Mouse (Mus musculus) cerebellum, postnatal 25 days (tissue): Measurements from ENCODE around the gene Rgma.

ENCODE experiments used
- DNase-seq, 2 experiments: peaks; one replicate each; pipeline ENCODE4 v3.0.0; 2021; ENCODE audit warnings: mixed read lengths in 2 of 2

The Rgma gene

DNA sequence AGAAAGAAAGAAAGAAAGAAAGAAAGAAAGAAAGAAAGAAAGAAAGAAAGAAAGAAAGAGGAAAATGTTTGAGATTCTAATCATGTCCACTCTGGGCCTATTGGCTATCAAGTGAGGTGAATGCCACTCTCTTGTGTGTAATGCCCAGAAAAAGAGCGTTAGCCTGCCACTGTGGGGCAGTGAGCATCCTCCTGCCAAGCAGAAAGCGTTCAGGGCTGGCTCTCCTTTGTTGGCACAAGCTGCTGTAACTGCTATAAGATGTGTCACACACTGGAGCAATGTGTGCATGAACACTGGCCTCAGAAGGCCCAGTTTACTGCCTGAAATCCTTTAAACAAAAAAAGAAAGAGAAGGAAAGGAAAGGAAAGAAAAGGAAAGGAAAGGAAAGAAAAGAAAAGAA is 26.8 kb downstream of the Rgma start:
- peak in 1 of 2 experiments; percentile 34 for DNase-seq

DNA sequence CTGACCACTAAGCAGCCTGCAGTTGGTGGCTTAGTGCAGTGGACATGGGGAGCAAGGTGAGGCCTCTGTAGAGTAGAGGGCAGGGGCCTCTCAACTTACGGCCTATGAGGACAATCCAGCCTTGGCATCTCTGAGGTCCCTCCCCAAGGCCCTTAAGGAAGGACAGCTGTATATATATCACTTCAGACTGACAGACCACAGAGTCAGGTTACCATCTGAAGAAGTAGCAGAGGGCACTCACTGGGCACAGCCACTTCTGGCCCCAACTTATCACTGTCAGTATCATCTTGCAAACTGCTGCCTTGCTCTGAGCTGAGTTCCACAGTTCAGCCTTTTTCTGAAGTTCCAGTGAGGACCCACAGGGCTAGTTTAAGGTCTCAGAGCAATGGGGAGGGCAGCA is 27.4 kb downstream of the Rgma start:
- no peak for DNase-seq

GRCm38 (mm10) chr7:73403538-73403937 is 28.2 kb downstream of the Rgma start:
- DNase-seq, result no peak

DNA sequence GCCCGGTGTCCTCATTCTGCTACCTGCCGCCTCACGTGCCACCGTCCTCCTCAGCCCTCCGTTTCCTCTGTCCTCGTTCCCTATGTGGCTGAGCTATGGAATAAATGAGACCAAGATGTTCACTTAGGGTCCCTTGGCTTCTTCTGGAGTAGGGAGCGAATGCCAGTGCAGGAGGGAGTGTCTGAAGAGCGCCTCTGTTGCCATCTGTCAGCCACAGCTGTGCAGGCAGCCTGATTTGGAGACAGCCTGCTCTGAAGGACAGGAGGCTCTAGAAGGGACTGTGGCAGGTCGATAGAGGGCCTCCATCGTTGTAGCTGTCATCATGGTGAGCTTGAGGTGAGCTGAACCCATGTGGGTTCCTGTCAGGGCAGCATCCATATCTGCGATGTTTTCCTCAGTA is 30.2 kb downstream of the Rgma start:
- no peak for DNase-seq

DNA sequence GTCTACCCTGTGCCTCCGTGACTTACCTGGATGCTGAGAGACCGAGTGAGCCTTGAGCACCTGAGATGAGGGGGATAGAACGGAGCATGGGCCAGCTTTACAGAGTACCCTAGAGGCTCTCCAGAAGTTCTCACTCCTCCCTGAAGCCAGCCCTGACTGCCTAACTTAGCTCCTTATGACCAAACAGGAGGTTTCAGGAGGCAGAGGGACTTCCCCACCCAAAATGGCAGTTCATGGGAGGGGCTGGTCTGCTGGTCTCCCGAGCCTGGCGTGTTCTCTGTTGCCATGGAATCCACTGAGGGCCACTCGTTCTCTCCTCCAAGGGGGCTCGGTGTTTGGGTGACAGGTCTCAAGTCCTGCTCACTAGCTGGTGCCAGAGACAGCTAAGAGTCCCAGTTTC is 36.2 kb downstream of the Rgma start:
- no peak for DNase-seq

DNA sequence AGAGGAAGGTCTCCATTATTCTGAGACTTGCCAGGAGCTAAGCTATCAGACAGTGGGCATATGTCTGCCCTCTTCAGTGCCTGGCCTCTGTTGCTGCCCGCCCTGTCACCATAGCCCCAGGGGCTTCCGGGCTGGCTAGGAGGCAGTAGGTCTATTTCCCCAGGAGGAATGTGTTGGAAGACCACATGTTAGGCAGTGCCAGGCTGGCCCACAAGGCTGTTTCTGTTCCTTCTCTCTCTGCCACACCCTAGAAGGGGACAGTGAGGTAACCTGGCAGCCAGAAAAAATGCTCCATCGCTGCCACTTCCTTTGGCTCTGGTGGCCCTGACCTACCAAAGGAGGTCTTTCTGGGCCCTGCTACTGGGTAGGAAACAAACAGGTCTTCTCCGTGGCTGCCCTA is 36.7 kb downstream of the Rgma start:
- no peak for DNase-seq

GRCm38 (mm10) chr7:73412419-73412818 is 37.1 kb downstream of the Rgma start:
- peak in 1 of 2 experiments; percentile 30 for DNase-seq

DNA sequence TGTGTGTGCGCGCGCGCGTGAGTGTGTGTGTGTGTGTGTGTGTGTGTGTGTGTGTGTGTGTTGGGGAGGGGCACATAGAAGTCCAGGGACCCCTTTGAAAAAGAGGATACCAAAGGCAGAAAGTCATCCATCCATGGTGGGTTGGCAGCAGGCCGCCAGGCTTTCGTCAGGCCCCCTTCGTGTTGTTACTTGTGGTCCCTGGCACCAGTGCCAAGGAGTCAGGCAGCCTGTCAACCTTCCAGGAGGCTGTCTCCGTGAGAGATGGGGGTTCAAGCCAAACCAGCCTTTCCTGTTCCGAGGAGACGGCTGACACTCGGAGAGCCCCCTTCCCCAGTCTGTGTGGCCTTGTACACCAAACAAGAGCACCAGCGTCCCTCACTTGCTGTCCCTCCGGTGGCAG is 38.9 kb downstream of the Rgma start:
- no peak for DNase-seq

DNA sequence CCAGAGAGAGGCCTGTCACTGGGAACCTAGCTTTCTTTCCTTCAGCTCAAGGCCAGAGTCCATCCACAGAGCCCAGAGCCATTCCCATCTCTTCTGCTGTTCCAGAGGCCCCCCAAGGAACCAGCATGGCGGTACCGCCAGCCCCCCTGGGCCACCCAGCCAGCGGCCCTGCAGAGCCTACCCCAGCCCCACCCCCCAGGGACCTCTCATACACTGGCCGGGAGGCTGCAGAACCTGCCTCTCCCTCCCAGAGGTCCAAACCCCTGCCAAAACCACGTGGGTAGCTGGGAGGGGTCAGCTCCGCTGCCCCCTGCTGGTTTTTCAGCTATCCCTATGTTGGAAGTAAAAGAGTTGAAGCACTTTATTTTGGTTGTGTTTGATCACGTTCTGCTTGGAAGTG is 44.1 kb downstream of the Rgma start:
- DNase-seq, result no peak

GRCm38 (mm10) chr7:73420827-73421226 is 45.5 kb downstream of the Rgma start:
- DNase-seq, result no peak

GRCm38 (mm10) chr7:73421278-73422015 is 46.1 kb downstream of the Rgma start:
- DNase-seq, result peak in 1 of 2 experiments; percentile 62

DNA sequence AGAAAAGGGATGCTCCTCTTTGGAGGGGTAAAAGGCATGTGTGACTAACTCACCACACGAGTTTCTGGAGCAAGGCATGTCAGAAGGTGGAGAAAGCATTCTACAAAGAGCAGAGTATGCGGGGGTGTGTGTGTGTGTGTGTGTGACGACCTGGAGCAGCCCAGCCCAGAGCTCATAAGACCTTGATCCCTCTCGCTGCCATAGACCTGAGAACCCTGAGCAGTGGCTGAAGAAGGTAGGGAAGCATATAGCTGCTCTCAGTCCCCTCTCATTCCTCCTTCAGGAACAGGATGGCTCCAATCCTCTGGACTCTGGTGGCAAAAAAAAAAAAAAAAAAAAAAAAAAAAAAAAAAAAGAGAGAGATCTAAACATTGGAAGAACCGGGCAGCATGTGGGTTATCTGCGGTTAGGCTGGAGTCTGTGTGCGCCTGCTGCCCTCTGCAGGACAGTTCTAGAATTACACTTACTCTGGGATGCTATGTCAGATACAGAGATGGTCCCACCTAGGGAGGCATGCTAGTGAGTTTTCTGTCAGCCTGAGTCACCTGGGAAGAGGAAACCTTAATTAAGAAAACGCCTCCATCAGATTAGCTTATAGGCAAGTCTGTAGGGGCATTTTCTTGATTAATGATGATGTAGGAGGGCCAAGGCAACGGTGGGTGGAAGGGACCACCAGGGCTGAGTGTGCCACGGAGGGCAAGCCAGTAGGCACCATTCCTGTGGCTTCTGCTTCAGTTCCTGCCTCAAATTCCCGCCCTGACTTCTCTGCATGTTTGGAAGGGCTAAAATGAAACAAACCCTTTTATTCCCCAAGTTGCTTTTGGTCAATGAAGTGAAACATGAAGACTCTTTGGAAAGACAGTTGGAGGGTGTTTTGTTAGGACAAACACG is 47.2 kb downstream of the Rgma start:
- peak; percentile 84 to 88 for DNase-seq

- no peak for DNase-seq
These were observed 47.9 kb downstream of the Rgma start for GRCm38 (mm10) chr7:73423236-73423635.

GRCm38 (mm10) chr7:73424243-73424642 is 48.9 kb downstream of the Rgma start:
- no peak for DNase-seq

DNA sequence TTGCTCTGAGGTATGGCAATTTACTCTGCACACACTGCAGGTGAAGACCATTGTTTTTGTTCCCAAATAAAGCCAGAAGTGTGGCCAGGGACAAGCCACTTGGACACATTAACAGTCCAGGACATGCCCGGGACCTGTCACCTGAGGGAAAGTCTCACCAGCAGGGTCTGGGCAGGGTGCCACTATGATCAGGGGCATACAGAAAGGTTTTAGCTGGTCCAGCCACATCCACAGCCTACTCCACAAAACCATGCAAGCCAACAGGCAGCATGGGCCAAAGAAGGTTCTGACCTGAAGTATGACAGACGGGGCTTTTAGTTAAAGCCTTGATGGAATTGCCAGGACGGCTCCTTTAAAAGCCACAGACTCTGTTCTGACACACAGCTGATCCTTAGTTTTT is 49.4 kb downstream of the Rgma start:
- peak; percentile 56 to 73 for DNase-seq

GRCm38 (mm10) chr7:73425451-73425850 is 50.1 kb downstream of the Rgma start:
- no peak for DNase-seq

GRCm38 (mm10) chr7:73426235-73426634 is 50.9 kb downstream of the Rgma start:
- DNase-seq, result no peak

- no peak for DNase-seq
These were observed 51.6 kb downstream of the Rgma start for GRCm38 (mm10) chr7:73426752-73427386.

DNA sequence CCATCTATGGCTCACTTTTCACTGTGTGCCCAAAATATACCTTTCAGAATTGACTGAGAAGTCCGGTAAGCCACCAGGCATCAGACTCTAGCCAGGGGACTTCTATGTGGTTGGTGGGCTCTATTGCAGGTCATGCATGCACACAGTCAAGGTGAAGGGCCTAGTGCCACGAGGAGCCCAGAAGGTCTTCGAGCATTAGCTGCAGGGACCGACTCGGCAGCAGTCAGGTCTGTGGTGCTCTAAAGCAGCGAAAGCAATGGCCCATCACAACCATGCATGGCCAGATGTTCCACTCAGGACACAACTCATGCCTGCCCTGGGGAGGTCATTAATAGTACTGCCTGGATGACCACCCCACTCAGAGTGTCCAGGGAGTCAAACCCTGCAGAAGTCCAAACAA is 52.5 kb downstream of the Rgma start:
- no peak for DNase-seq

DNA sequence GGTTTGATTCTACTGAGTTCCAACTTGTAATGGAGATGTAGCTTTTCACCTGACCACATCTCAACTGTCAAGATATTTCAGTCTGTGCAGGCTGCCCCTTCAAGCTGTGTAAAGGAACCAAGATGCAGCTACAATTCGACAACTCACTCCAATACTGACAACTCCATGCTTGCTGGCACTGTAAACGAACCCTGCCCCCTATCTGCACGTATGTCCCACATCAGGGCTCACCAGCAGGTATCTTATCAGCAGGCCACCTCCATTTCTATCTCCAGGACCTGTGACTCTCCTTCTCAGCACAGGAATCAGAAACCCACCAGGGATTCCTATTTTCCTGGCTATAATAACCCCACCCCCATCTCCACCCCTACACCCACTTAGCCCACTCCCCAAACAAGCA is 53.2 kb downstream of the Rgma start:
- DNase-seq, result no peak

- no peak for DNase-seq
These were observed 58.5 kb downstream of the Rgma start for GRCm38 (mm10) chr7:73433637-73434335.

DNA sequence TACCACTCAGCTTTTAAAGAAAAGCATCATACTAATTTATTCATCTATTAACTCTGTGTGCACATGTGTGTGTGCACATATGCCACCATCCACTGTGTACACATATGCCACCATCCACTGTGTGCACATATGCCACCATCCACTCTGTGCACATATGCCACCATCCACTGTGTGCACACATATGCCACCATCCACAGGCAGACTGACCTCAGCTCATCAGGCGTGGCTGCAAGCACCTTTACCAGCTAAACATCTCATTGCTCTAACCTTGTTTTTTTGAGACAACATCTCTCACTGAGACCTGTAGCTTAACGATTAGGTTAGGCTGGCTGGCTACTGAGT is 59.0 kb downstream of the Rgma start:
- DNase-seq, result no peak

DNA sequence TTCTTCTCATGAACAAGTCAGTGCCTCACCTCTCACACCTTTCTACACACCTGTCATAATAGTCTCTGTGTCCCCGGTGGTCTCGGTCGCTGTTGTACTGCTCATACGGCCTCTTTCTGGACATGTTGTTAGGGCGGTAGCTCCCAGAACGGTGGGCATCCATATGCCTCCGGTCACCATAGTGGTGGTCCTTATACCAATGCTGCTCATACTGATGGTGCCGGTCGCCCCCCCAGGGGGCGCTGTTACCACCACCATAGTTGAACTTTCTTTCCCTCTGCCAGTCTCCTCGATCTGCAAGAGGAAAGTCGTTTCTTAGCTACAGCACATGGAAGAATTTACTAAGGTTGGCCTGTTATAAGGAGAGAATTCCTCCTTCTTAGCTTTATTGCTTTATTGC is 60.4 kb downstream of the Rgma start:
- DNase-seq, result peak in 1 of 2 experiments; percentile 39
